Mouse (Mus musculus) embryonic facial prominence, embryonic 12.5 days (tissue): Measurements from ENCODE around the gene Slc27a2. TPM values are rescaled to one million over a fixed set of nuclear protein-coding genes. Genes with fewer than 3 reads are reported as not detected.

Experiments
- polyA plus RNA-seq: library from polyadenylated mRNA; unstranded; fragments of >200 nt; fragmentation: Nextera tagmentation; extraction: Ambion mirVana; gene quantifications from 2 replicates; pipeline ENCODE4 v1.2.1, GENCODE M21; 2016

Gene Slc27a2
- polyA plus RNA-seq, 1 experiment from 2014 or later: 4.5 TPM

Other genes with a start within 250 kb of the Slc27a2 start
- gene Atp8b4, start 51.7 kb upstream of the Slc27a2 start, polyA plus RNA-seq: 1.5 and 2.6 TPM in 2 replicates
- 0.99 and 1.3 TPM in 2 replicates for gene Hdc, start 66.9 kb downstream of the Slc27a2 start, polyA plus RNA-seq
- gene Gabpb1, start 123.9 kb downstream of the Slc27a2 start, polyA plus RNA-seq: 66.4 and 71.6 TPM in 2 replicates
- gene Usp8, start 154.9 kb downstream of the Slc27a2 start, polyA plus RNA-seq: 38.7 and 43.7 TPM in 2 replicates
- gene Usp50, start 231.1 kb downstream of the Slc27a2 start, polyA plus RNA-seq: 3.2 and 3.3 TPM in 2 replicates